Mouse (Mus musculus): ENCODE data around the gene Gm17720. TPM values are rescaled to one million over a fixed set of nuclear protein-coding genes. Genes with fewer than 3 reads are reported as not detected.
"Not testable (repeated sequence)": the region's sequence is repeated elsewhere in the genome, so short reads cannot be mapped to it uniquely, and the experiment has no call there.

Gene Gm17720
- polyA plus RNA-seq, 1 experiment, result not detected

GRCm38 (mm10) chr8:110058207-110058606 lies 44.3 kb downstream of the Gm17720 start:
- no peak for DNase-seq
- no peaks in the 10 kb centered on the region for H3K4me1 ChIP-seq (ENCODE audit: control insufficient read depth, insufficient read depth, low read length)
- 42% methylated on average over 8 of the region's 8 CpGs for WGBS
- TF ChIP-seq CTCF (IDR thresholded peaks at IDR 0.05; ENCODE audit: insufficient read depth, low read length) (no peak), POLR2A (IDR thresholded peaks at IDR 0.05; ENCODE audit: borderline replicate concordance, extremely low read depth, low read depth, low read length) (no peak)
- no peak overlapping the region for H3K4me3 ChIP-seq (replicated peaks; ENCODE audit: extremely low read depth, low read depth, low read length)

GRCm38 (mm10) chr8:110051208-110051607 lies 51.3 kb downstream of the Gm17720 start:
- WGBS, result 59% methylated on average over 6 of the region's 6 CpGs
- TF ChIP-seq CTCF (IDR thresholded peaks at IDR 0.05; ENCODE audit: insufficient read depth, low read length), result no peak
- no peak for TF ChIP-seq POLR2A (IDR thresholded peaks at IDR 0.05; ENCODE audit: borderline replicate concordance, extremely low read depth, low read depth, low read length)
- no peak for DNase-seq
- Histone ChIP-seq H3K4me3 (replicated peaks; ENCODE audit: extremely low read depth, low read depth, low read length) (no peak overlapping the region), H3K4me1 (ENCODE audit: control insufficient read depth, insufficient read depth, low read length) (no peaks in the 10 kb centered on the region)

GRCm38 (mm10) chr8:110040509-110040908 lies 62.0 kb downstream of the Gm17720 start:
- Histone ChIP-seq H3K4me1 (ENCODE audit: control insufficient read depth, insufficient read depth, low read length) (no peaks in the 10 kb centered on the region), H3K4me3 (replicated peaks; ENCODE audit: extremely low read depth, low read depth, low read length) (no peak overlapping the region)
- 60% methylated on average over 4 of the region's 4 CpGs for WGBS
- TF ChIP-seq CTCF (IDR thresholded peaks at IDR 0.05; ENCODE audit: insufficient read depth, low read length) (no peak), POLR2A (IDR thresholded peaks at IDR 0.05; ENCODE audit: borderline replicate concordance, extremely low read depth, low read depth, low read length) (no peak)
- DNase-seq, result no peak

- Histone ChIP-seq H3K4me3 (replicated peaks; ENCODE audit: extremely low read depth, low read depth, low read length) (no peak within 1 kb of the TSS), H3K4me1 (ENCODE audit: control insufficient read depth, insufficient read depth, low read length) (no peaks in the 10 kb centered on the region)
- no peak for DNase-seq
- 65% methylated on average over 5 of the region's 5 CpGs for WGBS
- TF ChIP-seq POLR2A (IDR thresholded peaks at IDR 0.05; ENCODE audit: borderline replicate concordance, extremely low read depth, low read depth, low read length) (no peak), CTCF (IDR thresholded peaks at IDR 0.05; ENCODE audit: insufficient read depth, low read length) (no peak)
Observed at GRCm38 (mm10) chr8:110039659-110040058, 62.9 kb downstream of the Gm17720 start, which contains the start of gene Chst4. Gene Chst4 (minus strand): TSS chr8:110039740.

- Histone ChIP-seq H3K4me1 (ENCODE audit: control insufficient read depth, insufficient read depth, low read length) (no peaks in the 10 kb centered on the region; the same call in 1 of the 2 replicates), H3K4me3 (replicated peaks; ENCODE audit: extremely low read depth, low read depth, low read length) (no peak overlapping the region)
- 29% methylated on average over 7 of the region's 7 CpGs for WGBS
- no peak for DNase-seq
- TF ChIP-seq CTCF (IDR thresholded peaks at IDR 0.05; ENCODE audit: insufficient read depth, low read length), result no peak
- TF ChIP-seq POLR2A (IDR thresholded peaks at IDR 0.05; ENCODE audit: borderline replicate concordance, extremely low read depth, low read depth, low read length), result no peak
Observed at GRCm38 (mm10) chr8:110039216-110039615, 63.3 kb downstream of the Gm17720 start.

- TF ChIP-seq CTCF (IDR thresholded peaks at IDR 0.05; ENCODE audit: insufficient read depth, low read length), result no peak
- no peak for TF ChIP-seq POLR2A (IDR thresholded peaks at IDR 0.05; ENCODE audit: borderline replicate concordance, extremely low read depth, low read depth, low read length)
- DNase-seq, result no peak
- no peaks in the 10 kb centered on the region; the same call in 1 of the 2 replicates for H3K4me1 ChIP-seq (ENCODE audit: control insufficient read depth, insufficient read depth, low read length)
- 33% methylated on average over 2 of the region's 2 CpGs for WGBS
- no peak overlapping the region for H3K4me3 ChIP-seq (replicated peaks; ENCODE audit: extremely low read depth, low read depth, low read length)
Observed at GRCm38 (mm10) chr8:110036156-110036555, 66.4 kb downstream of the Gm17720 start.

- Histone ChIP-seq H3K4me1 (ENCODE audit: control insufficient read depth, insufficient read depth, low read length) (no peaks in the 10 kb centered on the region; the same call in 1 of the 2 replicates), H3K4me3 (replicated peaks; ENCODE audit: extremely low read depth, low read depth, low read length) (no peak overlapping the region)
- TF ChIP-seq POLR2A (IDR thresholded peaks at IDR 0.05; ENCODE audit: borderline replicate concordance, extremely low read depth, low read depth, low read length) (no peak), CTCF (IDR thresholded peaks at IDR 0.05; ENCODE audit: insufficient read depth, low read length) (no peak)
- WGBS, result 43% methylated on average over 4 of the region's 4 CpGs
- DNase-seq, result no peak
Observed at GRCm38 (mm10) chr8:110034331-110034730, 68.2 kb downstream of the Gm17720 start.

- H3K4me1 ChIP-seq (ENCODE audit: control insufficient read depth, insufficient read depth, low read length); DNase-seq; H3K4me3 ChIP-seq (replicated peaks; ENCODE audit: extremely low read depth, low read depth, low read length): not testable (repeated sequence)
- WGBS, result 38% methylated on average over 8 of the region's 8 CpGs
Observed at GRCm38 (mm10) chr8:110033771-110034170, 68.8 kb downstream of the Gm17720 start.

Other genes starting within 250 kb of the Gm17720 start
- gene Phlpp2, start 234.2 kb downstream of the Gm17720 start, polyA plus RNA-seq (2012; rRNA removed), result 4.4 and 6.6 TPM in 2 replicates
- 5.9 TPM in 2 replicates for gene Marveld3, start 140.6 kb downstream of the Gm17720 start, polyA plus RNA-seq (2012; rRNA removed)
- 0.71 and 1.00 TPM in 2 replicates for gene Tat, start 112.3 kb downstream of the Gm17720 start, polyA plus RNA-seq (2012; rRNA removed)
- gene Chst4, start 63.0 kb downstream of the Gm17720 start, polyA plus RNA-seq (2012; rRNA removed), result 11.9 and 17.1 TPM in 2 replicates
- 1.2 TPM in 2 replicates for gene Zfp612, start 23.0 kb downstream of the Gm17720 start, polyA plus RNA-seq (2012; rRNA removed)
- gene Gm21964, start 1.5 kb downstream of the Gm17720 start, polyA plus RNA-seq (2012; rRNA removed), result not detected in 2 replicates
- 0.12 TPM in 1 of 2 replicates, not detected in the other for gene Calb2, start 65.5 kb upstream of the Gm17720 start, polyA plus RNA-seq (2012; rRNA removed)
- gene Cmtr2, start 112.9 kb upstream of the Gm17720 start, polyA plus RNA-seq (2012; rRNA removed), result 2.5 and 3.4 TPM in 2 replicates
- gene Hydin, start 164.2 kb upstream of the Gm17720 start, polyA plus RNA-seq (2012; rRNA removed), result 2.2 and 2.6 TPM in 2 replicates